Mouse (Mus musculus): Measurements from ENCODE around the gene Krtap26-1. TPM values are rescaled to one million over a fixed set of nuclear protein-coding genes. Genes with fewer than 3 reads are reported as not detected.

Gene Krtap26-1
- polyA plus RNA-seq, 1 experiment from 2014 or later: not detected

DNA sequence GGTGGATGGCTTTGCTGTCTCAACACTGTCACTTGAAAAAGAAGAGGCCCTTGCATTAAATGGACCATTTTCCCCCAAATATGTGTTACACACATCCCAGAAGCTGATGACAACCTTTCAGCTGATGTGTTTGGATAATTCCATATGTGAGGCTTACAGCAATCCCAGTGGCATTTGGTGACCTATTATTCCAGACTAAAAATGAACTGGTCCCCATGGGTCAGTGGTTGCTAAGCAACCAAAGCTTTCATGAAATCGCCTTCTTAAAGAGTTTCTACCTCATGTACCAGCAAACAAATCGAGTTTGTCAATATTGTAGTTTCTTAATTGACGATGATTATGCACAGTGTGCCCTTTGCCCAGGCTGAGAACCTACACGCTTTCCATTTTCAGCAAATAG lies 34.9 kb downstream of the Krtap26-1 start:
- H3K36me3 ChIP-seq: no peaks in the 10 kb centered on the region
- DNase-seq (ENCODE audit: low spot score): no peak
- H3K27ac ChIP-seq: no peak overlapping the region
- 79% methylated on average over 4 of the region's 4 CpGs for WGBS
- no peaks in the 10 kb centered on the region for H3K9me3 ChIP-seq
- H3K27me3 ChIP-seq (ENCODE audit: insufficient read depth, poor library complexity, severe bottlenecking): no peaks in the 10 kb centered on the region
- no peaks in the 10 kb centered on the region for H3K4me1 ChIP-seq
- H3K4me3 ChIP-seq: no peak overlapping the region

DNA sequence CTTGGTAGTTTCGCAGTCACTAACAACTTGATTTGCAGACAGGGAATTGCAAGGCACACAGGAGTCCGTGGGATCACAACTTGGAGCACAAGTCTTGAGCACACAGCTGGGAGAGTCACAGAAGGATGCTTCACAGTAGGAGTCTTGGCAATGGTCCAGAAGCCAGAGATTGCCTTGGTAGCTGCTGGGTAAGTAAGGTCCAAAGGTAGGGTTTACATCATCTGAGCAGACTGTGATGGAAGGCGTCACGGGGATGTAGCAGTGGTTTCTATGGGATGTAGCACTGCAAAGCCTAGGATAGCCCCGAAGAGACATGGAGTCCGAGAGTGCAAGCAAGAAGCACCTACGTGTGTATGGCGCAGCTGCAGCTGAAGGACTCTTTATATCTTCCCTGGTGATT lies 35.7 kb downstream of the Krtap26-1 start, which contains the start of gene Krtap24-1:
Krtap24-1 (minus strand) TSS at position 358 of the 400 bp plus-strand sequence.
- H3K36me3 ChIP-seq: no peaks in the 10 kb centered on the region
- no peaks in the 10 kb centered on the region for H3K9me3 ChIP-seq
- no peaks in the 10 kb centered on the region for H3K27me3 ChIP-seq (ENCODE audit: insufficient read depth, poor library complexity, severe bottlenecking)
- no peak within 1 kb of the TSS for H3K4me3 ChIP-seq
- no peak for DNase-seq (ENCODE audit: low spot score)
- no peak within 1 kb of the TSS for H3K27ac ChIP-seq
- no peaks in the 10 kb centered on the region for H3K4me1 ChIP-seq
- WGBS: 89% methylated on average over 8 of the region's 8 CpGs

DNA sequence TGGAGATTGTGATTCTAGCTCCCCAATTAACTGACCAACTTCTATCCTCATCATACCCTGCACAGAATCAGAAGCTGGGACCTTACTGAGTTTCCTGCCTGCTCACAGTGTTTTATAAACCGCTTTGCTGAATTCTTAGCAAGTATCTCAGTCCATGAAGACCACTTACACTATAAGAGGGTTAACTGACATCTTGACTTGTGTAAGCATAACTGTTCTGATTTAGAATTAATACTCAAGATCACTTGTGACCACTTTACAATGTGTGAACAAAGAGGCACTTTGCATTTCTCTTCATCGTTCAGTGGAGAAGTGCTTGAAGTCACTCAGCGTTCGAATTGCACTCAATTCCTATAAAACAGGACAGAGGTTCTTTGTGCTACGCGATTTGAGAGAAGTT lies 43.0 kb downstream of the Krtap26-1 start:
- no peak for DNase-seq (ENCODE audit: low spot score)
- no peaks in the 10 kb centered on the region for H3K4me1 ChIP-seq
- H3K9me3 ChIP-seq: no peaks in the 10 kb centered on the region
- no peaks in the 10 kb centered on the region for H3K27me3 ChIP-seq (ENCODE audit: insufficient read depth, poor library complexity, severe bottlenecking)
- H3K27ac ChIP-seq: no peak overlapping the region
- no peaks in the 10 kb centered on the region for H3K36me3 ChIP-seq
- 82% methylated on average over 6 of the region's 6 CpGs for WGBS
- no peak overlapping the region for H3K4me3 ChIP-seq

DNA sequence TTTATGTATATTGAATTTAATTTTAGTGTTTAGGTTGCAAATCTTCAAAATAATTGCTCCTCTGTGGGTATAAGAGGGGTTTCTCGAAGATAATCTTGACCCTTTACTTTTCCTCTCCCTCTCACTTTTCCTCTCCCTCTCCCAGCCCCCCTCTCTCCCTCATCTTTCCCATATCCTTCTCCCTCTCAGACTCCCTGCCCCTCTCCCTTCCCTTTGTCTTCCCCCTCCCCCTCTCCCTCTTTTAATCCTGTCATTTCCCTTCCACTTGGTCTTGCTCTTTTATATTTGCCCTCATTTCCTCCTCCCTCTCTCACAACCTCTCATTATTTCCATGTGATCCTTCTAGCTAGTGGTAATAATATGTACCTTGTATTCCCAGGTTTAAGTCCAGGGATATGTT lies 45.1 kb downstream of the Krtap26-1 start:
- DNase-seq (ENCODE audit: low spot score): no peak

DNA sequence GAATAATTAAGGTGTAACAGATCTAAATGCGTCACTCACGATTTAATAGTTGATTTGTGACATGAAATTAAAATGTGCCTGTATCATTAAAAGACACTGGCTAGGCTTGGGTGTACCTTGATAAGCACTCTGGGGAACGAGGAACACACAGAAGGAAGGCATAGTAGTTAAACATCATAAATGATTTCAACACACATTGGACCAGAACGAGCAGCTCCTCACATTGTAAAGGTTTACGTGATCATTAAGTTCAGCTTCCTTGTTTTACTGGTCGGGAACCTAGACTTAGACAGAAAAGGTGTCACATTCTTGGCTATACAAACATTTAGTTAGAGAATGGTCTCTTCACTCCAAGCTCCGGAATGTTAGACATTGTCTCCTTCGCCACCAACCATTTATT lies 47.3 kb downstream of the Krtap26-1 start:
- H3K27me3 ChIP-seq (ENCODE audit: insufficient read depth, poor library complexity, severe bottlenecking): no peaks in the 10 kb centered on the region
- WGBS: 85% methylated on average over 8 of the region's 8 CpGs
- H3K4me3 ChIP-seq: no peak overlapping the region
- H3K36me3 ChIP-seq: no peaks in the 10 kb centered on the region
- H3K27ac ChIP-seq: no peak overlapping the region
- DNase-seq (ENCODE audit: low spot score): no peak
- no peaks in the 10 kb centered on the region for H3K4me1 ChIP-seq
- H3K9me3 ChIP-seq: no peaks in the 10 kb centered on the region

More for the DNA sequence above, 45.1 kb downstream of the Krtap26-1 start:
- 50% methylated on average over 1 of the region's 1 CpGs for WGBS
- Histone ChIP-seq H3K27me3 (ENCODE audit: insufficient read depth, poor library complexity, severe bottlenecking) (no peaks in the 10 kb centered on the region), H3K4me3 (no peak overlapping the region), H3K4me1 (no peaks in the 10 kb centered on the region), H3K9me3 (no peaks in the 10 kb centered on the region), H3K27ac (no peak overlapping the region), H3K36me3 (no peaks in the 10 kb centered on the region)

DNA sequence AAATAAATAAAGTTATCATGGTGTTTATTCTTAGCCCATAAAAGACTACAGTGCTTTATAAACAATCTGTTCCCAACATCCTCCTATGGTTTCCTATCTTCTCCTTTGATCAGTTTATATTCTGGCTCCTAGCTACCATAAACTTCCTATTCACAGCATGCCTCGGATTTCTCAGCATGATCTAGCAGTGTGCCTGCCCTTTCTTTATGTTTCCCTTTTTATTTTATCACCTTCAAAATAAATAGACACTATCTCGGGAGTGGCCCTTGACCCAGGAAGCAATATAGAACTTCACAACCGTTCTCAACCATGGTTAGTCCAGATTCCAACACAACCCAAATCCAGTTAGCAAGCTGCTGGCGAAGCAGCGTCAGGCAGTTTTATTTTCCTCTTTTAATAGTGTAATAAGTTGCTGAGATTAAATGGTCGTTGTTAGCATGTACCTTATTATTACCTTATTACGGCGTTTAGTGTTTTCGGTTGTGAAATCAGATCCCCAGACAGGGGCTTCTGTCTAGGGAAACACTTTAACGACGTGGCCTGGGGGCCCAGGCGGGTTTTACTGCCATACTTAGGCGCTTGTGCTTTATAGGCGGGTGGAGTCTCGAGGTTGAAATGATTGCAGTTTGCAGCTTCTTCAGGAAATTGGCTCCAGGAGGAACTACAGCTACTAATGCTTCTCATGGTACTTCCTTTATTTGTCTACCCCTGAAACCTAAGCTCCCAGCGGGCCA lies 47.9 kb downstream of the Krtap26-1 start:
- H3K9me3 ChIP-seq: no peaks in the 10 kb centered on the region
- H3K27ac ChIP-seq: no peak overlapping the region
- H3K4me3 ChIP-seq: no peak overlapping the region
- WGBS: 69% methylated on average over 16 of the region's 16 CpGs
- H3K4me1 ChIP-seq: no peaks in the 10 kb centered on the region
- H3K27me3 ChIP-seq (ENCODE audit: insufficient read depth, poor library complexity, severe bottlenecking): no peaks in the 10 kb centered on the region
- no peak for DNase-seq (ENCODE audit: low spot score)
- no peaks in the 10 kb centered on the region for H3K36me3 ChIP-seq

Other genes starting within 250 kb of the Krtap26-1 start
- gene Cldn17, start 140.8 kb downstream of the Krtap26-1 start, polyA plus RNA-seq (2016; fragmentation: Nextera tagmentation; extraction: Ambion mirVana): not detected in 2 replicates
- 0.57 and 2.1 TPM in 2 replicates for gene Cldn8, start 84.6 kb downstream of the Krtap26-1 start, polyA plus RNA-seq (2016; fragmentation: Nextera tagmentation; extraction: Ambion mirVana)
- not detected in 2 replicates for gene Krtap24-1, start 35.5 kb downstream of the Krtap26-1 start, polyA plus RNA-seq (2016; fragmentation: Nextera tagmentation; extraction: Ambion mirVana)
- gene 2310079G19Rik, start 20.1 kb downstream of the Krtap26-1 start, polyA plus RNA-seq (2016; fragmentation: Nextera tagmentation; extraction: Ambion mirVana): not detected in 2 replicates
- not detected in 2 replicates for gene Krtap27-1, start 23.9 kb upstream of the Krtap26-1 start, polyA plus RNA-seq (2016; fragmentation: Nextera tagmentation; extraction: Ambion mirVana)
- gene 2310061N02Rik, start 60.2 kb upstream of the Krtap26-1 start, polyA plus RNA-seq (2016; fragmentation: Nextera tagmentation; extraction: Ambion mirVana): not detected in 2 replicates
- gene Krtap13-1, start 81.1 kb upstream of the Krtap26-1 start, polyA plus RNA-seq (2016; fragmentation: Nextera tagmentation; extraction: Ambion mirVana): not detected in 2 replicates
- not detected in 2 replicates for gene Krtap13, start 103.8 kb upstream of the Krtap26-1 start, polyA plus RNA-seq (2016; fragmentation: Nextera tagmentation; extraction: Ambion mirVana)
- gene 2310034C09Rik, start 111.1 kb upstream of the Krtap26-1 start, polyA plus RNA-seq (2016; fragmentation: Nextera tagmentation; extraction: Ambion mirVana): not detected in 2 replicates
- not detected in 2 replicates for gene 2310057N15Rik, start 126.4 kb upstream of the Krtap26-1 start, polyA plus RNA-seq (2016; fragmentation: Nextera tagmentation; extraction: Ambion mirVana)
- not detected in 2 replicates for gene Gm5965, start 130.1 kb upstream of the Krtap26-1 start, polyA plus RNA-seq (2016; fragmentation: Nextera tagmentation; extraction: Ambion mirVana)
- gene Gm20741, start 164.4 kb upstream of the Krtap26-1 start, polyA plus RNA-seq (2016; fragmentation: Nextera tagmentation; extraction: Ambion mirVana): not detected in 2 replicates
- gene Krtap15, start 172.4 kb upstream of the Krtap26-1 start, polyA plus RNA-seq (2016; fragmentation: Nextera tagmentation; extraction: Ambion mirVana): not detected in 2 replicates
- gene Krtap14, start 178.3 kb upstream of the Krtap26-1 start, polyA plus RNA-seq (2016; fragmentation: Nextera tagmentation; extraction: Ambion mirVana): not detected in 2 replicates
- not detected in 2 replicates for gene Krtap19-1, start 221.6 kb upstream of the Krtap26-1 start, polyA plus RNA-seq (2016; fragmentation: Nextera tagmentation; extraction: Ambion mirVana)
- gene Krtap19-2, start 226.5 kb upstream of the Krtap26-1 start, polyA plus RNA-seq (2016; fragmentation: Nextera tagmentation; extraction: Ambion mirVana): not detected in 2 replicates
- gene Krtap19-3, start 230.2 kb upstream of the Krtap26-1 start, polyA plus RNA-seq (2016; fragmentation: Nextera tagmentation; extraction: Ambion mirVana): not detected in 2 replicates
- gene Krtap19-4, start 237.3 kb upstream of the Krtap26-1 start, polyA plus RNA-seq (2016; fragmentation: Nextera tagmentation; extraction: Ambion mirVana): not detected in 2 replicates
- gene Krtap19-5, start 248.7 kb upstream of the Krtap26-1 start, polyA plus RNA-seq (2016; fragmentation: Nextera tagmentation; extraction: Ambion mirVana): not detected in 2 replicates

Measured in heart, embryonic 10.5 days (tissue).